8 mouse cellular contexts compared by ENCODE assay signal in the genomic region with DNA sequence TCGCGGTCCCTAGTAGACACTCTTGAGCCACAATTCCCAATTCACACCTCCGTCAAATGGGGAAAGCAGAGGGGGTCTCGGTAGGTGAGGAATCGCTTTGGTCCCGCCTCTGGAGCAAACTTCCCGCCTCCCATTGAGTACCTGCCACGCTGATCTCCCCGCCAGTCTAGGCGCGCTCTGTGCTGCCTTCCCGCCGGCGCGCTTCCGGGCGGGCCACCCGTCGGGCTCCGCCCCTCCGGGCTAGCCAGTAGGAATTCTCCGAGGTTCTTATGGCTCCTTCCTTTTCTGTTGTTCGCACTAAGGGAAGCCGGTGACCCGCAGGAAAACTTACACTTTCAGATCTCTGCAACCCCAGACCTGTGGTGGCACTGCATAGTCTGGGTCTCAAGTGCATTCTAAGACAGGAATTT. TPM values are rescaled to one million over a fixed set of nuclear protein-coding genes. Genes with fewer than 3 reads are reported as not detected.
DNase-seq lines count a peak whose midpoint lies in the region; ATAC-seq and TF ChIP-seq lines count a peak whose summit lies in the region.

A gene (minus strand): TSS at position 198 of the 410 bp plus-strand sequence.

- H3K4me3 ChIP-seq in hindbrain, embryonic 11.5 days (ENCODE audit: low read depth, low read length): peak within 1 kb of the TSS; percentile 37
- H3K4me3 ChIP-seq in midbrain, postnatal 0 days (ENCODE audit: low read depth, low read length): peak within 1 kb of the TSS; percentile 14; the same call in 1 of the 2 replicates

- DNase-seq in cerebellum, adult 18-20 months: peak; percentile 27 to 38
- peak; percentile 85 for DNase-seq in adrenal gland, adult 2 months
- peak; percentile 81 for DNase-seq in hindbrain, embryonic 11.5 days (ENCODE audit: low spot score)
- peak; percentile 87 for DNase-seq in liver
- DNase-seq in midbrain, postnatal 0 days (ENCODE audit: low spot score): peak; percentile 38
- DNase-seq in urinary bladder, postnatal 25 days (ENCODE audit: low spot score): peak; percentile 67

- H3K9ac ChIP-seq in hindbrain, embryonic 11.5 days (ENCODE audit: low read depth, low read length): peak within 1 kb of the TSS; percentile 70
- no peak within 1 kb of the TSS; the same call in 1 of the 2 replicates for H3K9ac ChIP-seq in midbrain, postnatal 0 days (replicated peaks; ENCODE audit: low read length, poor library complexity, severe bottlenecking)

- no peaks in the 10 kb centered on the region for H3K9me3 ChIP-seq in hindbrain, embryonic 11.5 days (ENCODE audit: control insufficient read depth, low read length)
- H3K9me3 ChIP-seq in midbrain, postnatal 0 days (ENCODE audit: low read length): no peaks in the 10 kb centered on the region

- peaks cover 11% of the 10 kb centered on the region for H3K4me1 ChIP-seq in hindbrain, embryonic 11.5 days (replicated peaks; ENCODE audit: control insufficient read depth, insufficient read depth, low read length)
- no peaks in the 10 kb centered on the region; the same call in 1 of the 2 replicates for H3K4me1 ChIP-seq in midbrain, postnatal 0 days (ENCODE audit: insufficient read depth, low read length)

- H3K36me3 ChIP-seq in hindbrain, embryonic 11.5 days (ENCODE audit: control insufficient read depth, insufficient read depth, low read length): no peaks in the 10 kb centered on the region
- H3K36me3 ChIP-seq in midbrain, postnatal 0 days (ENCODE audit: insufficient read depth, low read length): no peaks in the 10 kb centered on the region

- TF ChIP-seq CTCF in midbrain, postnatal 0 days (IDR thresholded peaks at IDR 0.05): no peak

- 0 out of 2 replicates have a peak within 1 kb of the TSS, but pooled peaks have one; percentile 9 for H3K27ac ChIP-seq in hindbrain, embryonic 11.5 days (ENCODE audit: low read depth, low read length)
- H3K27ac ChIP-seq in midbrain, postnatal 0 days (ENCODE audit: low read depth, low read length): no peak within 1 kb of the TSS

- ATAC-seq in cerebellum, adult (ENCODE audit: insufficient number of reproducible peaks, low FRiP score, low TSS enrichment): no peak
- ATAC-seq in erythroblast, adult 5-6 weeks (replicated peaks; ENCODE audit: low FRiP score, poor library complexity, severe bottlenecking): peak; percentile 57
- peak; percentile 28; the same call in 1 of the 2 replicates for ATAC-seq in hindbrain, embryonic 11.5 days (ENCODE audit: low FRiP score)
- no peak for ATAC-seq in midbrain, postnatal 0 days (ENCODE audit: low FRiP score)

- under 1% methylated on average over 25 of the region's 25 CpGs for WGBS in hindbrain, embryonic 11.5 days
- WGBS in midbrain, postnatal 0 days: under 1% methylated on average over 25 of the region's 25 CpGs

- peak within 1 kb of the TSS; percentile 68 for H3K4me2 ChIP-seq in hindbrain, embryonic 11.5 days (replicated peaks; ENCODE audit: low read depth, low read length)
- peak within 1 kb of the TSS; percentile 49 for H3K4me2 ChIP-seq in midbrain, postnatal 0 days (ENCODE audit: low read depth, low read length, poor library complexity, severe bottlenecking)

- no peaks in the 10 kb centered on the region for H3K27me3 ChIP-seq in hindbrain, embryonic 11.5 days (ENCODE audit: control insufficient read depth, insufficient read depth, low read length)
- H3K27me3 ChIP-seq in midbrain, postnatal 0 days (ENCODE audit: insufficient read depth, low read length): no peaks in the 10 kb centered on the region

RNA-seq across cellular contexts. Expression of the gene that starts here (rescaled TPM):
- 1 to 10 TPM; 1.4 to 1.5 TPM for total RNA-seq in adrenal gland, adult 2 months (2021)
- polyA plus RNA-seq in adrenal gland, adult 2 months (2012; rRNA removed): 9.2 and 11.2 TPM in 2 replicates
- total RNA-seq in erythroblast, adult 5-6 weeks (2015; ENCODE audit: low replicate concordance): 12.7 and 17.9 TPM in 2 replicates
- 7.3 and 9.8 TPM in 2 replicates for total RNA-seq in erythroblast, adult 5-6 weeks (2017; ENCODE audit: low replicate concordance)
- 8.3 and 8.6 TPM in 2 replicates for polyA plus RNA-seq in hindbrain, embryonic 11.5 days (2014; fragmentation: Nextera tagmentation; extraction: Ambion mirVana)
- total RNA-seq in midbrain, postnatal 0 days (2014; rRNA removed): 1.4 and 1.6 TPM in 2 replicates
- 1.1 and 1.3 TPM in 2 replicates for polyA plus RNA-seq in midbrain, postnatal 0 days (2015; fragmentation: Nextera tagmentation; extraction: Ambion mirVana)

Comparison
In these comparisons a context has a peak if more than half of its experiments do, and no peak if none do; other contexts are left out.
1. DNase-seq: peak in every context shown above with its lines; median percentile 87 in liver; 85 in adrenal gland, adult 2 months; 81 in hindbrain, embryonic 11.5 days; 67 in urinary bladder, postnatal 25 days; 38 in midbrain, postnatal 0 days; 32 in cerebellum, adult 18-20 months.
2. ATAC-seq: peak in erythroblast, adult 5-6 weeks (single experiment) and hindbrain, embryonic 11.5 days (single experiment); none in cerebellum, adult (single experiment) and midbrain, postnatal 0 days (single experiment).